In genomic region chr3:107233351-107233813, GRCm38 (mm10) we compare ENCODE assay signal across 8 mouse cellular contexts. TPM values are rescaled to one million over a fixed set of nuclear protein-coding genes. Genes with fewer than 3 reads are reported as not detected.
DNase-seq lines count a peak whose midpoint lies in the region; ATAC-seq and TF ChIP-seq lines count a peak whose summit lies in the region.

No protein-coding gene starts in this region.

- intact Hi-C loops in heart, postnatal 36 days (cut with DNase I) = loop anchor here (1.0 to 5.0 kb wide), 4 partner anchors 27 to 233 kb away; no protein-coding TSS in a partner anchor

- H3K4me3 ChIP-seq in ES-E14 (ENCODE audit: insufficient read depth in 1 of 2, low read depth in 1 of 2, low read length in 2 of 2, poor library complexity in 1 of 2, severe bottlenecking in 1 of 2) = no peak overlapping the region
- no peak overlapping the region for H3K4me3 ChIP-seq in forebrain, embryonic 15.5 days

- H3K27me3 ChIP-seq in forebrain, embryonic 15.5 days = no peaks in the 10 kb centered on the region

- no peaks in the 10 kb centered on the region for H3K9me3 ChIP-seq in ES-E14 (ENCODE audit: control insufficient read depth, insufficient read depth, low read depth, low read length)
- H3K9me3 ChIP-seq in forebrain, embryonic 15.5 days = no peaks in the 10 kb centered on the region

- DNase-seq in ES-E14 (ENCODE audit: low read depth, low spot score) = peak; percentile 86
- peak; percentile 85 to 91 for DNase-seq in heart, postnatal 36 days
- peak; percentile 73 to 90 for DNase-seq in layer of hippocampus, adult 8-10 months (ENCODE audit: low spot score in 2 of 2)
- peak; percentile 86 for DNase-seq in lung, postnatal 10 days
- peak; percentile 92 for DNase-seq in retina, embryonic 14.5 days (ENCODE audit: low spot score)
- peak; percentile 62 to 74 for DNase-seq in thymus, postnatal 36 days

- in situ Hi-C loops in ES-E14 (cut with MboI; ENCODE audit: low sequenced_read_pairs in 2 of 2, unreplicated experiment in 2 of 2) = loop anchor here (10.0 to 25.0 kb wide), 3 partner anchors 229 to 341 kb away; partner anchors contain the start of gene Kcnc4 (in 1 of the 2)

- no peak overlapping the region for H3K9ac ChIP-seq in ES-E14 (ENCODE audit: insufficient read depth, low read depth, low read length, poor library complexity, severe bottlenecking)
- H3K9ac ChIP-seq in forebrain, embryonic 15.5 days (replicated peaks) = no peak overlapping the region

- peak; percentile 37; the same call in 1 of the 2 replicates for ATAC-seq in cerebellum, adult (ENCODE audit: insufficient number of reproducible peaks, low FRiP score, low TSS enrichment)
- ATAC-seq in forebrain, embryonic 15.5 days (replicated peaks) = peak; percentile 78

- 5% methylated on average over 11 of the region's 11 CpGs for WGBS in forebrain, embryonic 15.5 days

- no peaks in the 10 kb centered on the region for H3K36me3 ChIP-seq in ES-E14 (ENCODE audit: control insufficient read depth, insufficient read depth, low read length, poor library complexity, severe bottlenecking)
- H3K36me3 ChIP-seq in forebrain, embryonic 15.5 days = no peaks in the 10 kb centered on the region

- 0 out of 2 replicates have a peak overlapping the region, but pooled peaks have one; percentile 17 for H3K4me2 ChIP-seq in forebrain, embryonic 15.5 days (replicated peaks)

- H3K27ac ChIP-seq in ES-E14 (ENCODE audit: insufficient read depth, low read depth, low read length, poor library complexity, severe bottlenecking) = no peak overlapping the region
- H3K27ac ChIP-seq in forebrain, embryonic 15.5 days (replicated peaks) = no peak overlapping the region

- H3K4me1 ChIP-seq in ES-E14 (ENCODE audit: control insufficient read depth in 2 of 2, insufficient read depth in 2 of 2, low read length in 2 of 2, poor library complexity in 1 of 2) = no peaks in the 10 kb centered on the region
- H3K4me1 ChIP-seq in forebrain, embryonic 15.5 days = no peaks in the 10 kb centered on the region

TF ChIP-seq in ES-E14, 5 proteins besides CTCF, POLR2A, EP300 and RAD21:
- TF ChIP-seq ZNF384 (IDR thresholded peaks at IDR 0.05; ENCODE audit: low read depth, low read length) = no peak
- TF ChIP-seq ZC3H11A (IDR thresholded peaks at IDR 0.05; ENCODE audit: borderline replicate concordance, low read depth, low read length) = peak; percentile 75

RNA-seq across cellular contexts. Expression of gene A630076J17Rik, which starts 3.0 kb away (rescaled TPM):
- total RNA-seq in ES-E14 (2012; rRNA removed) = not detected in 2 replicates
- not detected in 2 replicates for polyA plus RNA-seq in forebrain, embryonic 15.5 days (2015; fragmentation: Nextera tagmentation; extraction: Ambion mirVana)
- total RNA-seq in heart, postnatal 36 days (2021) = not detected
- total RNA-seq in layer of hippocampus, adult 8-10 months (2022) = not detected

RNA-seq across cellular contexts. Expression of gene Prok1, which starts 6.1 kb away (rescaled TPM):
- total RNA-seq in ES-E14 (2012; rRNA removed) = 0.05 TPM in 1 of 2 replicates, not detected in the other
- 0.08 TPM in 1 of 2 replicates, not detected in the other for polyA plus RNA-seq in forebrain, embryonic 15.5 days (2015; fragmentation: Nextera tagmentation; extraction: Ambion mirVana)
- total RNA-seq in heart, postnatal 36 days (2021) = not detected
- total RNA-seq in layer of hippocampus, adult 8-10 months (2022) = under 1 TPM in 2 of 4 experiments, not detected in 2; 0.18 to 0.31 TPM

RNA-seq across cellular contexts. Expression of gene Cym, which starts 11.8 kb away (rescaled TPM):
- total RNA-seq in ES-E14 (2012; rRNA removed) = not detected in 2 replicates
- polyA plus RNA-seq in forebrain, embryonic 15.5 days (2015; fragmentation: Nextera tagmentation; extraction: Ambion mirVana) = 0.14 TPM in 1 of 2 replicates, not detected in the other
- total RNA-seq in heart, postnatal 36 days (2021) = not detected
- total RNA-seq in layer of hippocampus, adult 8-10 months (2022) = under 1 TPM in 1 of 4 experiments, not detected in 3; 0.27 TPM

RNA-seq across cellular contexts. Expression of gene Lamtor5, which starts 45.3 kb away (rescaled TPM):
- 58.9 and 76.9 TPM in 2 replicates for total RNA-seq in ES-E14 (2012; rRNA removed)
- polyA plus RNA-seq in forebrain, embryonic 15.5 days (2015; fragmentation: Nextera tagmentation; extraction: Ambion mirVana) = 213 and 228 TPM in 2 replicates
- total RNA-seq in heart, postnatal 36 days (2021) = 10 to 100 TPM; 67.9 to 68.2 TPM
- total RNA-seq in layer of hippocampus, adult 8-10 months (2022) = 10 to 100 TPM; 59.9 to 73.1 (median 66.1) TPM

RNA-seq across cellular contexts. Expression of gene Kcna10, which starts 50.5 kb away (rescaled TPM):
- not detected in 2 replicates for total RNA-seq in ES-E14 (2012; rRNA removed)
- polyA plus RNA-seq in forebrain, embryonic 15.5 days (2015; fragmentation: Nextera tagmentation; extraction: Ambion mirVana) = not detected in 2 replicates
- total RNA-seq in heart, postnatal 36 days (2021) = not detected
- not detected for total RNA-seq in layer of hippocampus, adult 8-10 months (2022)
